Mouse (Mus musculus): ENCODE results near the gene Cmc1. TPM values are rescaled to one million over a fixed set of nuclear protein-coding genes. Genes with fewer than 3 reads are reported as not detected.

Gene Cmc1
- polyA plus RNA-seq, 1 experiment from 2014 or later = 37.5 TPM

DNA sequence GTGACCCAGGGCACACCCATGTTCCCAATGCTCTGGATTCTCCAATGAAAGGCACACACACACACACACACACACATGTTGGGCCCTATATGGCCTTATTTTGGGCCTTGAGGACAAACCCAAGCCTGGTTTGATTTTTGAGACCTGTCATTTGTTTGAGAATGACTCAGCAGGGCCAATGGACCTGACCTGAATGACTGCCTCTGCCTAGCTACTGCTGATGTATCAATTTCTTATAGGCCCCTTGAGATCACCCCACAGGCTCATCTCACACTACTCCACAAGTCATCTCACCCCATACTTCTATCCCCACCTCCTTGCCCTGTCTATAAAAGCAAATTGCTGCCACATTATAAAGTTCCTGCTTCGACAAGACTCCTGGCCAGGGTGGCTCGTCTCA, 48.2 kb downstream of the Cmc1 start:
- DNase-seq (ENCODE audit: low spot score) (no peak), ATAC-seq (replicated peaks; ENCODE audit: low FRiP score) (no peak)
- no peak overlapping the region for H3K4me2 ChIP-seq (ENCODE audit: low read depth, low read length, severe bottlenecking)
- no peak overlapping the region for H3K9ac ChIP-seq (ENCODE audit: low read length)
- 0 out of 2 replicates have a peak, but pooled peaks cover under 1% of the 10 kb centered on the region for H3K4me1 ChIP-seq (replicated peaks; ENCODE audit: control insufficient read depth, insufficient read depth, low read length)
- H3K4me3 ChIP-seq (ENCODE audit: low read depth, low read length) = no peak overlapping the region
- 93% methylated on average over 2 of the region's 2 CpGs for WGBS
- H3K27ac ChIP-seq (ENCODE audit: low read depth, low read length) = no peak overlapping the region
- H3K9me3 ChIP-seq (ENCODE audit: control insufficient read depth, low read length) = no peaks in the 10 kb centered on the region
- H3K36me3 ChIP-seq (ENCODE audit: control insufficient read depth, insufficient read depth, low read length) = no peaks in the 10 kb centered on the region
- H3K27me3 ChIP-seq (ENCODE audit: control insufficient read depth, insufficient read depth, low read length) = no peaks in the 10 kb centered on the region; the same call in 1 of the 2 replicates

DNA sequence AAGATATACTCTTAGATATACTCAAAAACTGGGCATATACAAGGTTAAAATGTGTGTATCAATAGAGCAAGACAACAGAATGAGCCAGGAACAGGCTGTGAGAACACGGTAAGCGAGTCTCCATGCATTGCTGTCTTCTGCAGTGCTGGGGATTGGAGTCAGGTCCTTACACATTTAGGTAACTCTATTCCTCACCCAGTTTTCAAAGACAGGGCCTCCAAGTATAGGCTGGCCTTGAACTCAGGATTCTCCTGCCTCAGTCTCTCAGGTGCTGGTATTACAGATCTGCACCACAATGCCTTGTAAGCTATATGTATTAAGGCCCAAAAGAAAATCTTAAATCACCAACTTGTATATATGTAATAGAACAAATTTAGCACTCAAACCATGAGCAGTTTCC, 49.5 kb downstream of the Cmc1 start:
- H3K4me3 ChIP-seq (ENCODE audit: low read depth, low read length) = no peak overlapping the region
- DNase-seq (ENCODE audit: low spot score) = no peak
- 98% methylated on average over 2 of the region's 2 CpGs for WGBS

DNA sequence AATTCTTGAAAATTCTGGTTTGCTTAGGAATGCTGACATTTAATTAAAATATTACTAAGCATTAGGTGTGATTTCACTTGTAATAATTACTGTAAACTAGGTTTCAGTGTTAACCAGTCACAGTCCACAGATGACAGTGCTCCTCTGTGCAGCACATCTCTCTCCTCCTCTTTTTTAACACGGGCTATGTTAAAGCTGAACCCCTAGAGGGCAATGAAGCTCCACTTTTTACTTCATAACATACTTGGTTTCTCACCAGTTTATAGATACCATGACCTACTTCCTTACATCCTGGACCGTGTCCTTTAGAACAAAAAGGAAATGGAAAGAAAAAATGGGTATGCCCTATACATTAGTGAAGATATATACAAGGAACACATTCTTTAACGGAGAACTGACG, 50.6 kb downstream of the Cmc1 start:
- ATAC-seq (replicated peaks; ENCODE audit: low FRiP score) = peak; percentile 53; the same call in 1 of the 2 replicates

More for the DNA sequence above, 49.5 kb downstream of the Cmc1 start:
- H3K4me2 ChIP-seq (ENCODE audit: low read depth, low read length, severe bottlenecking) = no peak overlapping the region
- H3K9ac ChIP-seq (ENCODE audit: low read length) = no peak overlapping the region
- H3K36me3 ChIP-seq (ENCODE audit: control insufficient read depth, insufficient read depth, low read length) = no peaks in the 10 kb centered on the region
- 0 out of 2 replicates have a peak, but pooled peaks cover 2% of the 10 kb centered on the region for H3K4me1 ChIP-seq (replicated peaks; ENCODE audit: control insufficient read depth, insufficient read depth, low read length)
- H3K27ac ChIP-seq (ENCODE audit: low read depth, low read length) = no peak overlapping the region
- no peak for ATAC-seq (replicated peaks; ENCODE audit: low FRiP score)
- H3K9me3 ChIP-seq (ENCODE audit: control insufficient read depth, low read length) = no peaks in the 10 kb centered on the region
- no peaks in the 10 kb centered on the region for H3K27me3 ChIP-seq (ENCODE audit: control insufficient read depth, insufficient read depth, low read length)

DNA sequence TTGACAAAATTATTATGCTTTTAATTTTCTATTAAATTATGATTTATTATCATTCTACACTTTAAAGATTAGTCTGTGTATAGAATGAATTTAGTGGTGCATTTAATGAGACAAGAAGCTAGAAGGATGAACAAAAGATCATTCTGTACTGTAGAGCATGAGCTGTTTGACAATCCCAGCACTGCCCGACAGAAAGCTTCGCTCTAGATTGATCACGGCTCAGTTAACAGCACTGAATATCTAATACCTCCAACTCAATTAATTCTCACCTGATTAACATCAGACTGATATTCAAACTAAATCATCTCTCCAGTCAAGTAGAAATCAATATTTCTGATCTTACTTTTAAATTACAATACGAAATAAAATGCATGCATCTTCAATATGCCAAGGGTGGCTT, 66.1 kb downstream of the Cmc1 start:
- Histone ChIP-seq H3K9ac (ENCODE audit: low read length) (no peak overlapping the region), H3K4me3 (ENCODE audit: low read depth, low read length) (no peak overlapping the region), H3K27me3 (ENCODE audit: control insufficient read depth, insufficient read depth, low read length) (no peaks in the 10 kb centered on the region), H3K27ac (ENCODE audit: low read depth, low read length) (no peak overlapping the region), H3K4me2 (ENCODE audit: low read depth, low read length, severe bottlenecking) (no peak overlapping the region), H3K4me1 (replicated peaks; ENCODE audit: control insufficient read depth, insufficient read depth, low read length) (peaks cover 2% of the 10 kb centered on the region; the same call in 1 of the 2 replicates), H3K9me3 (ENCODE audit: control insufficient read depth, low read length) (no peaks in the 10 kb centered on the region), H3K36me3 (ENCODE audit: control insufficient read depth, insufficient read depth, low read length) (no peaks in the 10 kb centered on the region)
- WGBS = 64% methylated on average over 4 of the region's 4 CpGs
- ATAC-seq (replicated peaks; ENCODE audit: low FRiP score) (no peak), DNase-seq (ENCODE audit: low spot score) (no peak)

More for the DNA sequence above, 50.6 kb downstream of the Cmc1 start:
- WGBS = 67% methylated on average over 4 of the region's 4 CpGs
- Histone ChIP-seq H3K9ac (ENCODE audit: low read length) (no peak overlapping the region), H3K27me3 (ENCODE audit: control insufficient read depth, insufficient read depth, low read length) (no peaks in the 10 kb centered on the region), H3K4me1 (replicated peaks; ENCODE audit: control insufficient read depth, insufficient read depth, low read length) (0 out of 2 replicates have a peak, but pooled peaks cover 2% of the 10 kb centered on the region), H3K36me3 (ENCODE audit: control insufficient read depth, insufficient read depth, low read length) (no peaks in the 10 kb centered on the region), H3K9me3 (ENCODE audit: control insufficient read depth, low read length) (no peaks in the 10 kb centered on the region), H3K27ac (ENCODE audit: low read depth, low read length) (no peak overlapping the region), H3K4me2 (ENCODE audit: low read depth, low read length, severe bottlenecking) (no peak overlapping the region), H3K4me3 (ENCODE audit: low read depth, low read length) (no peak overlapping the region)
- no peak for DNase-seq (ENCODE audit: low spot score)

DNA sequence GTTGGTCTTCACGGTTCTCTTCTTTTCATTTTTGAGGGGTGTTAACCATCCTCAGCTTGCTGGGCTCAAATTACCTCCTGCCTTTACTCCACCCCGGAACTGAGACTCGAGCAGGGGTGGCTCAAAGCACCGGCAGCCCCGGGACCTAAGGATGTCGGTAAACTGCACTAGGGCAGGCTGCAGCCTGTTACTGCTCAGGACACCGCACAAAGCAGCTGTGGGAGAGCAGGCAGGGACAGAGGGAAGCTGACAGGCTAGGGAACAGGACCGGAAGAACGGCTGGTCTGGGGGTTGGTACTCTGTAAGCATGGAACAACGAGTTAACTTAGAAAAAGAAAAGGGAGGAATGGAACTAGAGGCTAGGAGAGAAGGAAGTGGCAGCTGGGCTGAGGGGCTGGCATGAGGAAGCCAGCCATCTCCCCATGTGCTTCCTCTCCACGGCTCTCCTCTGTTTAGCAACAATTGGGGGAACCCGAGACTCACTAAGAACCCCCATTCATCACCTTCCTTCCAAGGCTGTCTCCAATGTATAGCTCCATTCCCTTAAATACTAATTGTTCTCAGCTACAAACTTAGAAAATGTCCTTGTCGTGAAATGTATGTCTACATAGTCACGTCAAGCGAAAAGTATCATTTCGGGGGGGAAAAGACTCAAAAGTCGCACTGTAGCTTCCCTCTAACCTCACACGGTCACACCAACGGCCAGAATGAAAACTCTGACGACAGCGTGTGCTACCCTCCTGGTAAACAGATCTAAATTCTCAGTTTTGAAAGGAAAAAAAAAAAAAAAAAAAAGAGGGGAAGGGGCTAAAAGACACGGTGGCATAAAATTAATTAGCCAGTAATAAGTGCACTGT, 67.2 kb downstream of the Cmc1 start:
- Histone ChIP-seq H3K36me3 (ENCODE audit: control insufficient read depth, insufficient read depth, low read length) (no peaks in the 10 kb centered on the region), H3K4me3 (ENCODE audit: low read depth, low read length) (0 out of 2 replicates have a peak overlapping the region, but pooled peaks have one; percentile 6), H3K27ac (ENCODE audit: low read depth, low read length) (no peak overlapping the region), H3K4me2 (ENCODE audit: low read depth, low read length, severe bottlenecking) (peak overlapping the region; percentile 40), H3K9me3 (ENCODE audit: control insufficient read depth, low read length) (no peaks in the 10 kb centered on the region), H3K4me1 (replicated peaks; ENCODE audit: control insufficient read depth, insufficient read depth, low read length) (peaks cover 2% of the 10 kb centered on the region; the same call in 1 of the 2 replicates), H3K27me3 (ENCODE audit: control insufficient read depth, insufficient read depth, low read length) (no peaks in the 10 kb centered on the region), H3K9ac (ENCODE audit: low read length) (peak overlapping the region; percentile 17; the same call in 1 of the 2 replicates)
- DNase-seq (ENCODE audit: low spot score) (peak; percentile 55), ATAC-seq (replicated peaks; ENCODE audit: low FRiP score) (no peak)
- 41% methylated on average over 22 of the region's 22 CpGs for WGBS

DNA sequence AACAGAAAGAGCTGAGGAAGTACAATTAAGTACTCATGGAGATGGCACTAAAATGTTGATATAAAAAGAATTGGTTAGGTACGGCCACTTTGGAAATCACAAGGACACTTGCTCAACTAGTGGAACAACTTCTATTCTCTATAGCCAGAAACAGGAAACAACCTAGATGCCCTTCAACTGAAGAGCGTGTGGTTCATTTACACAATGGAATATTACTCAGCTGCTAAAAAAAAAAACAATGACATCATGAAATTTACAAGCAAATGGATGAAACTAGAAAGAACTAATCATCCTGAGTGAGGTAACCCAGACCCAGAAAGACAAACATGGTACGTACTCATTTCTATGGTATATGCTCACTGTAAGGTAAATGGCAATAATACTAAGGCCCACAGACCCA, 76.6 kb downstream of the Cmc1 start:
- Histone ChIP-seq H3K9me3 (ENCODE audit: control insufficient read depth, low read length) (no peaks in the 10 kb centered on the region), H3K4me3 (ENCODE audit: low read depth, low read length) (no peak overlapping the region), H3K27ac (ENCODE audit: low read depth, low read length) (no peak overlapping the region), H3K4me2 (ENCODE audit: low read depth, low read length, severe bottlenecking) (no peak overlapping the region), H3K36me3 (ENCODE audit: control insufficient read depth, insufficient read depth, low read length) (no peaks in the 10 kb centered on the region), H3K27me3 (ENCODE audit: control insufficient read depth, insufficient read depth, low read length) (no peaks in the 10 kb centered on the region), H3K9ac (ENCODE audit: low read length) (no peak overlapping the region), H3K4me1 (replicated peaks; ENCODE audit: control insufficient read depth, insufficient read depth, low read length) (no peaks in the 10 kb centered on the region)
- WGBS = 91% methylated on average over 3 of the region's 3 CpGs
- DNase-seq (ENCODE audit: low spot score) (no peak), ATAC-seq (replicated peaks; ENCODE audit: low FRiP score) (no peak)

DNA sequence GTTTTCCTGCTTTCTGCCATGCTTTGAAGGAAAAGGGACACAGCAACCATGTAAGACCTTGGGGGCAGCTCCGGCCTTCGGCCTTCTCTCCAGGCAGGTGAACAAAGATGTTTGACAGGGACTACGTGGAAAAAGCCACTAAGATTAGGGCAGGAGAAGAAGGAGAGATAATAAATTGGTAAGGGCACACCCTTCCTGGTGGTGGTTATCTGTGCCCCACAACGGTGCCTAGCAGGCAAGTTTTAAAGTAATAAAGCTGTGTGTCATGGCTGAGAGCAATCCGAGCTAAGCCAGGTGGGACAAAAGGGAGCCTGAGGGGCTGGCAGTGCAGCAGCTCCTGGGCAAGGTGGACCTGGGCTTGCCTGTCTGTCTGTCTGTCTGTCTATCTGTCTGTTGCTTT, 77.9 kb downstream of the Cmc1 start:
- Histone ChIP-seq H3K9ac (ENCODE audit: low read length) (no peak overlapping the region), H3K4me3 (ENCODE audit: low read depth, low read length) (no peak overlapping the region), H3K27ac (ENCODE audit: low read depth, low read length) (no peak overlapping the region), H3K4me2 (ENCODE audit: low read depth, low read length, severe bottlenecking) (no peak overlapping the region), H3K27me3 (ENCODE audit: control insufficient read depth, insufficient read depth, low read length) (no peaks in the 10 kb centered on the region), H3K36me3 (ENCODE audit: control insufficient read depth, insufficient read depth, low read length) (no peaks in the 10 kb centered on the region), H3K9me3 (ENCODE audit: control insufficient read depth, low read length) (no peaks in the 10 kb centered on the region), H3K4me1 (replicated peaks; ENCODE audit: control insufficient read depth, insufficient read depth, low read length) (no peaks in the 10 kb centered on the region)
- no peak for ATAC-seq (replicated peaks; ENCODE audit: low FRiP score)
- DNase-seq (ENCODE audit: low spot score) = no peak
- WGBS = 87% methylated on average over 5 of the region's 5 CpGs

DNA sequence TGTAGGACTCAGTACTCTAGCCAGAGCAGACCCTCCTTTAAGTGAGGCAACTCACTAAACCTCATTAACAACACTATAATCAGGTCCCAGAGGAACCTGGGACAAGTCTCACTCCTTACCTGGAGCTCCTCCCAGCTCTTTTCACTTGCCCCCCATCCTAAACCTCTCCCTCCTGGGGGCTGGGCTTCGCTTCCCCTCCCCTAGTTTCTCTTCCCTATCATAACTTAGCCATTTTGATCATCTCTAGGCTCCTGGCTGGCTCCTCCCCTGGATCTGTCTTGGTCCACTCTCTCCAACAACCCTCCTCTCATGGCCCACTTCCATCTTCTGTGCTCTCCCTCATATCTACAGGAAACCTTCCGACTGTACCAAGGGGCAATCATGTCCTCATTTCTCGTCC, 78.6 kb downstream of the Cmc1 start:
- no peaks in the 10 kb centered on the region for H3K4me1 ChIP-seq (replicated peaks; ENCODE audit: control insufficient read depth, insufficient read depth, low read length)
- WGBS = 90% methylated on average over 3 of the region's 3 CpGs
- H3K36me3 ChIP-seq (ENCODE audit: control insufficient read depth, insufficient read depth, low read length) = no peaks in the 10 kb centered on the region
- no peaks in the 10 kb centered on the region for H3K9me3 ChIP-seq (ENCODE audit: control insufficient read depth, low read length)
- DNase-seq (ENCODE audit: low spot score) (no peak), ATAC-seq (replicated peaks; ENCODE audit: low FRiP score) (no peak)
- H3K4me3 ChIP-seq (ENCODE audit: low read depth, low read length) = no peak overlapping the region
- no peak overlapping the region for H3K4me2 ChIP-seq (ENCODE audit: low read depth, low read length, severe bottlenecking)
- no peaks in the 10 kb centered on the region for H3K27me3 ChIP-seq (ENCODE audit: control insufficient read depth, insufficient read depth, low read length)
- H3K9ac ChIP-seq (ENCODE audit: low read length) = no peak overlapping the region
- H3K27ac ChIP-seq (ENCODE audit: low read depth, low read length) = no peak overlapping the region

DNA sequence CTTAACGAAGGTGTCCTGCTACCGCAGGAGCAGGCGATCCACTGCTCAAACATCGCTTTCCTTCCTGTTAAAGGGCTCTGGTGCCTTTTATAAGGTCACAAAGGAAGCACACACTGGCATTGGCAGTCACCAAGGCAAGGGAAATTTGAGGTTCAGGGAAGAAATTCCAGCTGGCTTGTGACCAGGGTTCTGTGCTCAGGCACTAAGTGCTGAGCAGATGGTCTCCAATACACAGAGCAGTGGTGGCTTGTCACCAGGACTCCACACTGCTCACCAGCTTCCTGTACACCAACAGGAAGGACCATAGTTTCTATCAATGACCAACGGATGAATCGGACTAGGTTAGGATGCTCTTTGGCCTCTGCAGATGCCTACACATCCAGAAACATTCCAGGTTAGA, 79.5 kb downstream of the Cmc1 start:
- ATAC-seq (replicated peaks; ENCODE audit: low FRiP score) = no peak
- Histone ChIP-seq H3K27ac (ENCODE audit: low read depth, low read length) (no peak overlapping the region), H3K9me3 (ENCODE audit: control insufficient read depth, low read length) (no peaks in the 10 kb centered on the region), H3K9ac (ENCODE audit: low read length) (no peak overlapping the region), H3K4me1 (replicated peaks; ENCODE audit: control insufficient read depth, insufficient read depth, low read length) (no peaks in the 10 kb centered on the region), H3K4me3 (ENCODE audit: low read depth, low read length) (no peak overlapping the region), H3K4me2 (ENCODE audit: low read depth, low read length, severe bottlenecking) (no peak overlapping the region), H3K27me3 (ENCODE audit: control insufficient read depth, insufficient read depth, low read length) (no peaks in the 10 kb centered on the region), H3K36me3 (ENCODE audit: control insufficient read depth, insufficient read depth, low read length) (no peaks in the 10 kb centered on the region)
- WGBS = 96% methylated on average over 6 of the region's 6 CpGs
- no peak for DNase-seq (ENCODE audit: low spot score)
